Mouse (Mus musculus) forebrain, embryonic 16.5 days (tissue): Measurements from ENCODE around the gene Kat2a. TPM values are rescaled to one million over a fixed set of nuclear protein-coding genes. Genes with fewer than 3 reads are reported as not detected.
"Not testable (repeated sequence)": the region's sequence is repeated elsewhere in the genome, so short reads cannot be mapped to it uniquely, and the experiment has no call there.

ENCODE experiments used
- ATAC-seq: fragments of 200-750 bp; cut with Nextera tagmentation; 2 replicates; pipeline ENCODE4 v1.8.0; 2017; ENCODE audit warnings: mild to moderate bottlenecking, moderate library complexity
- H3K27ac ChIP-seq: fragments of 300-500 bp; sonication (generic); 2 replicates; pipeline ENCODE4 v1.5.1; 2014; ENCODE audit warnings: low read length, control low read depth
- H3K27me3 ChIP-seq: fragments of 300-500 bp; sonication (generic); replicated peaks from 2 replicates; pipeline ENCODE4 v1.6.1; 2014; ENCODE audit warnings: low read length; ENCODE audit not compliant: control insufficient read depth, insufficient read depth
- H3K36me3 ChIP-seq: fragments of 300-500 bp; sonication (generic); 2 replicates; pipeline ENCODE4 v1.6.1; 2014; ENCODE audit not compliant: control insufficient read depth, insufficient read depth
- H3K4me1 ChIP-seq: fragments of 300-500 bp; sonication (generic); replicated peaks from 2 replicates; pipeline ENCODE4 v1.6.1; 2014; ENCODE audit warnings: low read length; ENCODE audit not compliant: control insufficient read depth, insufficient read depth
- H3K4me2 ChIP-seq: fragments of 300-500 bp; sonication (generic); 2 replicates; pipeline ENCODE4 v1.6.1; 2014; ENCODE audit warnings: mild to moderate bottlenecking, low read length, control low read depth
- H3K4me3 ChIP-seq: fragments of 300-500 bp; sonication (generic); replicated peaks from 2 replicates; pipeline ENCODE4 v1.5.1; 2014; ENCODE audit warnings: mild to moderate bottlenecking, low read length, control low read depth
- H3K9ac ChIP-seq: fragments of 300-500 bp; sonication (generic); replicated peaks from 2 replicates; pipeline ENCODE4 v1.6.1; 2014; ENCODE audit warnings: low read depth, low read length, control low read depth
- H3K9me3 ChIP-seq: fragments of 300-500 bp; sonication (generic); 2 replicates; pipeline ENCODE4 v1.6.1; 2016; ENCODE audit warnings: low read length; ENCODE audit not compliant: control insufficient read depth
- WGBS: fragments of 180-500 bp; shearing (Covaris S2); extraction: QIAGEN DNeasy Blood & Tissue Kit; methylation state at CpG from one replicate; pipeline ENCODE4 v1.1.7; 2014; 5-methylcytosine and 5-hydroxymethylcytosine counted together
- polyA plus RNA-seq: library from polyadenylated mRNA; unstranded; fragments of >200 nt; fragmentation: Nextera tagmentation; extraction: Ambion mirVana; gene quantifications from 2 replicates; pipeline ENCODE4 v1.2.1, GENCODE M21; 2015

Kat2a gene
- polyA plus RNA-seq, 1 experiment from 2014 or later = 57.8 TPM

DNA sequence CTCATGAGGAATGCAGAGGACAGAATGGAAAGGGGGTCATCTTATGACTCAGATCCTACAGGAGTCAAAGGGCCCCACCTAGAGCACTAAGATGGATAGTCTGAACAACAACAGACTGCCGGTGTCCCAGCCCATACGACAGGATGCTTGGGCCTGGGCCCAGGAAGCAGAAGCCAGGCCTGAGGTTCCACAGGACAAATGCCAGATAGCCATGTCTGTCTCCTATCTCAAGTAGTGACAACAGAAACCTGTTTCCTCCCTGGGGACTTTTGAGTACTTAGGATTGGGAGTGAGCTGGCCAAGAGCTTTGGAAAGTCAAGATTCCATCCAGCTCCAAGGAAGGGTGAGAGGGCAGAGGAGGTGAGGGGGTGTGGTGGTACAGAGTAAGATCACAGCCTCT lies 40.3 kb downstream of the Kat2a start:
- Histone ChIP-seq H3K4me3 (no peak overlapping the region), H3K36me3 (no peaks in the 10 kb centered on the region), H3K4me1 (peaks cover 4% of the 10 kb centered on the region), H3K27me3 (no peaks in the 10 kb centered on the region), H3K9me3 (no peaks in the 10 kb centered on the region), H3K27ac (no peak overlapping the region), H3K9ac (no peak overlapping the region), H3K4me2 (no peak overlapping the region)
- 76% methylated on average over 2 of the region's 2 CpGs for WGBS
- no peak for ATAC-seq

GRCm38 (mm10) chr11:100671049-100671448 lies 41.2 kb downstream of the Kat2a start:
- WGBS = 70% methylated on average over 1 of the region's 1 CpGs
- H3K27me3 ChIP-seq = no peaks in the 10 kb centered on the region
- H3K4me2 ChIP-seq = no peak overlapping the region
- H3K36me3 ChIP-seq = no peaks in the 10 kb centered on the region
- ATAC-seq = no peak
- H3K9me3 ChIP-seq = no peaks in the 10 kb centered on the region
- no peak overlapping the region for H3K4me3 ChIP-seq
- peaks cover 4% of the 10 kb centered on the region for H3K4me1 ChIP-seq
- H3K27ac ChIP-seq = no peak overlapping the region
- H3K9ac ChIP-seq = no peak overlapping the region

DNA sequence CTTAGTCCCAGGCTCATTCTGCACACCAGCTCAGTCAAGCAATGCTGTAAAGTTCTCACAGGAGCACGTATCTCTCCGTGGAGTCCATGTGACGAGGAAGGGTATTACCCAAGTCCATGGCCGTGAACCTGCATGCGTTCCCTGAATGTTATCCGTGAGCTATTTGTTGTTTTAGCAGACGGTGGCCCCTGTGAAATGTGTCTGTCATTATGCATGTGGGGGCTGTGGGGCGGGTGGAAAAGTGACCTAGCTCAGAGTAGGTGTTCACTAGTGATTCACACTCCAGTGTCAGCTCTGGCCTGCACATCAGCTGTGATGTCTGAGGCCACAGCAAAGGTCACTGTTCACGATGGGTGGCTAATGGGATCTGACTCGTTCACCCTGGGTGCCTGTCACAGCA lies 52.5 kb downstream of the Kat2a start:
- H3K27me3 ChIP-seq = 0 out of 2 replicates have a peak, but pooled peaks cover 2% of the 10 kb centered on the region
- H3K36me3 ChIP-seq = no peaks in the 10 kb centered on the region
- no peak overlapping the region for H3K4me3 ChIP-seq
- 80% methylated on average over 10 of the region's 10 CpGs for WGBS
- H3K27ac ChIP-seq = no peak overlapping the region
- no peak overlapping the region for H3K4me2 ChIP-seq
- H3K9me3 ChIP-seq = no peaks in the 10 kb centered on the region
- no peak overlapping the region for H3K9ac ChIP-seq
- H3K4me1 ChIP-seq = peaks cover 5% of the 10 kb centered on the region
- no peak for ATAC-seq

- H3K9ac ChIP-seq = no peak overlapping the region
- 10% methylated on average over 6 of the region's 6 CpGs for WGBS
- H3K4me1 ChIP-seq = peaks cover 5% of the 10 kb centered on the region
- H3K36me3 ChIP-seq = no peaks in the 10 kb centered on the region
- no peak for ATAC-seq
- peaks cover 4% of the 10 kb centered on the region; the same call in 1 of the 2 replicates for H3K27me3 ChIP-seq
- no peak overlapping the region for H3K4me3 ChIP-seq
- H3K9me3 ChIP-seq = no peaks in the 10 kb centered on the region
- H3K27ac ChIP-seq = no peak overlapping the region
- H3K4me2 ChIP-seq = no peak overlapping the region
Measured at GRCm38 (mm10) chr11:100656458-100656857, 55.8 kb downstream of the Kat2a start.

DNA sequence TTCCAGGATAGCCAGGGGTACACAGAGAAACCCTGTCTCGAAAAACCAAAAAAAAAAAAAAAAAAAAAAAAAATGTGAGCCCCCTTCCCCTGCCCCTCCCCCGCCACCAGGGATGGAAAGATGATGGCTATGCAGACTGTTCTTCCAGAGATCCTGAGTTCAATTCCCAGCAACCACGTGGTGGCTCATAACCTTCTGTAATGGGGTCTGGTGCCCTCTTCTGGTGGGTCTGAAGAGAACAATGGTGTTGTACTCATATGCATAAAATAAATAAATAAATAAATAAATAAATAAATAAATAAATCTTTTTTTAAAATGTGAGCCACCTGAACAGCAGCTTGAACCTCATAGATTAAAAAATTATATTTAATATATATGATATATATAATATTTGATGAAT lies 56.7 kb downstream of the Kat2a start:
- H3K27me3 ChIP-seq, H3K4me1 ChIP-seq, H3K36me3 ChIP-seq, H3K27ac ChIP-seq, H3K9me3 ChIP-seq, H3K4me3 ChIP-seq, H3K4me2 ChIP-seq, ATAC-seq, H3K9ac ChIP-seq: not testable (repeated sequence)
- 51% methylated on average over 2 of the region's 3 CpGs for WGBS

Other genes starting within 250 kb of the Kat2a start
- 14.3 and 17.4 TPM in 2 replicates for gene Klhl11, start 239.7 kb downstream of the Kat2a start, polyA plus RNA-seq
- 242 and 248 TPM in 2 replicates for gene Acly, start 184.5 kb downstream of the Kat2a start, polyA plus RNA-seq
- 1.0 and 2.0 TPM in 2 replicates for gene Ttc25, start 166.9 kb downstream of the Kat2a start, polyA plus RNA-seq
- 22.8 and 29.8 TPM in 2 replicates for gene Cnp, start 137.6 kb downstream of the Kat2a start, polyA plus RNA-seq
- 85.6 and 96.1 TPM in 2 replicates for gene Nkiras2, start 93.2 kb downstream of the Kat2a start, polyA plus RNA-seq
- 296 and 326 TPM in 2 replicates for gene Dnajc7, start 92.3 kb downstream of the Kat2a start, polyA plus RNA-seq
- 0.80 TPM in 1 of 2 replicates, not detected in the other for gene Zfp385c, start 20.0 kb downstream of the Kat2a start, polyA plus RNA-seq
- 1.7 and 2.1 TPM in 2 replicates for gene Dhx58, start 8.2 kb downstream of the Kat2a start, polyA plus RNA-seq
- gene Hspb9, start 1.4 kb upstream of the Kat2a start, polyA plus RNA-seq = not detected in 2 replicates
- 37.6 and 38.9 TPM in 2 replicates for gene Rab5c, start 25.8 kb upstream of the Kat2a start, polyA plus RNA-seq
- 3.5 and 6.8 TPM in 2 replicates for gene Kcnh4, start 47.5 kb upstream of the Kat2a start, polyA plus RNA-seq
- 0.92 TPM in 1 of 2 replicates, not detected in the other for gene Hcrt, start 50.5 kb upstream of the Kat2a start, polyA plus RNA-seq
- 2.5 and 5.0 TPM in 2 replicates for gene Ghdc, start 58.5 kb upstream of the Kat2a start, polyA plus RNA-seq
- gene Stat5b, start 138.3 kb upstream of the Kat2a start, polyA plus RNA-seq = 9.8 and 11.9 TPM in 2 replicates
- 1.0 and 1.2 TPM in 2 replicates for gene Stat5a, start 146.9 kb upstream of the Kat2a start, polyA plus RNA-seq
- gene Stat3, start 227.1 kb upstream of the Kat2a start, polyA plus RNA-seq = 30.6 and 31.5 TPM in 2 replicates